ENCODE assay signal across 8 mouse cellular contexts in the genomic region with DNA sequence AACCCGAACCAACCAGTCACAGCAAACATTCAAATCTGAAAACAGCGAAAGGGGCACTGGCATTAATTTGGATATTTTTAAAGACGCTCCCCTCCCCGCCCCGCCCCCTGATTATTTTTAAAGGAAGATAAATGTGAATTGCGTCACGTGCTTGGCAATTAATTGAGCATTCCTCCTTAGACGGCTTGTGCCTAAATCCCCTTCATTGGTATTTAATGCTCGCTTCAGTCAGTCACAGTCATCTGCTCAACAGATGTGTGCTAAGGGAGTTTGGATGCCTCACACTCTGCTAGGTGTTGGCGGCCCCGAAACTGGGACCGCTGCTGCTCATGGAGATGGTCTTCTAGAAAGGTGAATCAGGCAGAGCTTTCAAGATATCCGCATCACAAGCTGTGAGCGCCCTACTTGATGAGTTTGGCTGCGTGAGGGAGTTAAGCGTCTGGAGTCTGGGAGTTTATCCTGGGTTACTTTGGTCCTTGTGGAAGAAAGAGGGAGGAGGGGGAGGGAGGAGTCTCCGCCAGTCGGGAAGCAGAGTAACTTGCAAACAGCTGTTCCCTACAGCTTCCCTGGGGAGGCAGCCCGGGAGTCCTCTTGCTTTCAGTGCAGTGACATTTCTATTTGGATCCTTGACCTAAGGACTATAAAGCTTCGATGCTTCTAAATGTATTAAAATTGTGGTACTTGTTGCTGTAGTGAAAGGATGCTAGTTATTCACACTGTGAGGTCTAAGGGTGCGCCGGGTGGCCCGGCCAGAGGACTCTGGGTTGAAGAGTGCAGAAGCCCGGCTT. TPM values are rescaled to one million over a fixed set of nuclear protein-coding genes. Genes with fewer than 3 reads are reported as not detected.
DNase-seq lines count a peak whose midpoint lies in the region; ATAC-seq lines count a peak whose summit lies in the region.

No protein-coding gene starts in this region.

- peaks cover 32% of the 10 kb centered on the region for H3K27me3 ChIP-seq in embryonic facial prominence, embryonic 10.5 days (replicated peaks; ENCODE audit: low read depth, poor library complexity, severe bottlenecking)
- peaks cover 5% of the 10 kb centered on the region for H3K27me3 ChIP-seq in liver, embryonic 11.5 days (replicated peaks; ENCODE audit: control insufficient read depth, insufficient read depth, low read length)

- 6% methylated on average over 24 of the region's 24 CpGs for WGBS in embryonic facial prominence, embryonic 10.5 days
- WGBS in liver, embryonic 11.5 days: 19% methylated on average over 24 of the region's 24 CpGs

- peak overlapping the region; percentile 63 for H3K27ac ChIP-seq in embryonic facial prominence, embryonic 10.5 days (replicated peaks)
- H3K27ac ChIP-seq in liver, embryonic 11.5 days (ENCODE audit: low read depth, low read length): no peak overlapping the region; the same call in 1 of the 2 replicates

- ATAC-seq in liver, embryonic 11.5 days (replicated peaks; ENCODE audit: low FRiP score): no peak
- ATAC-seq in monocyte, adult 5-6 weeks (replicated peaks; ENCODE audit: insufficient number of reproducible peaks, low FRiP score, low TSS enrichment, poor library complexity, severe bottlenecking): no peak

- peaks cover 49% of the 10 kb centered on the region for H3K4me1 ChIP-seq in embryonic facial prominence, embryonic 10.5 days
- H3K4me1 ChIP-seq in liver, embryonic 11.5 days (replicated peaks; ENCODE audit: control insufficient read depth, insufficient read depth, low read length): peaks cover 31% of the 10 kb centered on the region

- no peaks in the 10 kb centered on the region for H3K9me3 ChIP-seq in embryonic facial prominence, embryonic 10.5 days
- H3K9me3 ChIP-seq in liver, embryonic 11.5 days (ENCODE audit: control insufficient read depth, low read length): no peaks in the 10 kb centered on the region

- DNase-seq in kidney, adult 11 months: peak; percentile 71
- DNase-seq in kidney, adult 18-20 months: no peak
- DNase-seq in embryonic facial prominence, embryonic 10.5 days (ENCODE audit: low spot score): peak; percentile 70
- DNase-seq in heart, postnatal 36 days: peak; percentile 47 to 58
- DNase-seq in liver, embryonic 11.5 days (ENCODE audit: low spot score): no peak
- no peak for DNase-seq in ovary, postnatal 14 days (ENCODE audit: low spot score)
- no peak for DNase-seq in adrenal gland, adult 18-20 months (ENCODE audit: low spot score in 2 of 2)

- H3K4me3 ChIP-seq in embryonic facial prominence, embryonic 10.5 days: peak overlapping the region; percentile 45
- H3K4me3 ChIP-seq in liver, embryonic 11.5 days (ENCODE audit: low read depth, low read length): peak overlapping the region; percentile 38

- H3K9ac ChIP-seq in liver, embryonic 11.5 days (ENCODE audit: low read depth, low read length): 0 out of 2 replicates have a peak overlapping the region, but pooled peaks have one; percentile 26

- peak overlapping the region; percentile 66 for H3K4me2 ChIP-seq in liver, embryonic 11.5 days

- H3K36me3 ChIP-seq in embryonic facial prominence, embryonic 10.5 days (replicated peaks): no peaks in the 10 kb centered on the region
- no peaks in the 10 kb centered on the region for H3K36me3 ChIP-seq in liver, embryonic 11.5 days (ENCODE audit: control insufficient read depth, insufficient read depth, low read length)

- intact Hi-C loops in heart, postnatal 36 days (cut with DNase I): loop anchor here (2.0 to 5.0 kb wide), 3 partner anchors 115 to 1085 kb away; partner anchors contain the start of genes Slc38a2 and Tmem106c

RNA-seq across cellular contexts. Expression of gene Slc48a1, which starts 3.8 kb away (rescaled TPM):
- polyA plus RNA-seq in embryonic facial prominence, embryonic 10.5 days (2016; fragmentation: Nextera tagmentation; extraction: Ambion mirVana): 17.8 and 18.9 TPM in 2 replicates
- total RNA-seq in heart, postnatal 36 days (2021): 10 to 100 TPM; 73.3 to 84.1 TPM
- 55.0 and 62.1 TPM in 2 replicates for polyA plus RNA-seq in liver, embryonic 11.5 days (2014; fragmentation: Nextera tagmentation; extraction: Ambion mirVana)
- 100 to 1,000 TPM; 114 to 139 TPM for total RNA-seq in adrenal gland, adult 18-20 months (2021)
- 20.0 to 22.8 TPM (median 22.4 TPM) in 3 replicates for total RNA-seq in monocyte, adult 5-6 weeks (2017)

RNA-seq across cellular contexts. Expression of gene Rapgef3, which starts 14.4 kb away (rescaled TPM):
- 5.5 and 5.9 TPM in 2 replicates for polyA plus RNA-seq in embryonic facial prominence, embryonic 10.5 days (2016; fragmentation: Nextera tagmentation; extraction: Ambion mirVana)
- 10 to 100 TPM; 25.4 to 27.4 TPM for total RNA-seq in heart, postnatal 36 days (2021)
- 4.1 and 4.5 TPM in 2 replicates for polyA plus RNA-seq in liver, embryonic 11.5 days (2014; fragmentation: Nextera tagmentation; extraction: Ambion mirVana)
- 10 to 100 TPM; 13.2 to 25.2 TPM for total RNA-seq in adrenal gland, adult 18-20 months (2021)
- total RNA-seq in monocyte, adult 5-6 weeks (2017): 0.19 to 5.1 TPM (median 1.8 TPM) in 3 replicates

RNA-seq across cellular contexts. Expression of gene Endou, which starts 51.0 kb away (rescaled TPM):
- 0.06 TPM in 1 of 2 replicates, not detected in the other for polyA plus RNA-seq in embryonic facial prominence, embryonic 10.5 days (2016; fragmentation: Nextera tagmentation; extraction: Ambion mirVana)
- 1 to 10 TPM; 1.3 to 2.2 TPM for total RNA-seq in heart, postnatal 36 days (2021)
- polyA plus RNA-seq in liver, embryonic 11.5 days (2014; fragmentation: Nextera tagmentation; extraction: Ambion mirVana): not detected in 2 replicates
- total RNA-seq in adrenal gland, adult 18-20 months (2021): 1 to 10 TPM in 1 of 2 experiments, under 1 TPM in 1; 0.30 to 1.2 TPM
- 0.32 to 1.6 TPM in 2 of 3 replicates, not detected in the other for total RNA-seq in monocyte, adult 5-6 weeks (2017)

Comparison
In these comparisons a context has a peak if more than half of its experiments do, and no peak if none do; other contexts are left out.
1. DNase-seq: peak in kidney, adult 11 months (single experiment), embryonic facial prominence, embryonic 10.5 days (single experiment) and heart, postnatal 36 days (2 of 2); none in kidney, adult 18-20 months (single experiment), liver, embryonic 11.5 days (single experiment), ovary, postnatal 14 days (single experiment) and adrenal gland, adult 18-20 months (0 of 2).